Mouse (Mus musculus): ENCODE measurements around the gene Hoxc4. TPM values are rescaled to one million over a fixed set of nuclear protein-coding genes. Genes with fewer than 3 reads are reported as not detected.

Gene Hoxc4
- polyA plus RNA-seq, 1 experiment: 0.99 TPM

DNA sequence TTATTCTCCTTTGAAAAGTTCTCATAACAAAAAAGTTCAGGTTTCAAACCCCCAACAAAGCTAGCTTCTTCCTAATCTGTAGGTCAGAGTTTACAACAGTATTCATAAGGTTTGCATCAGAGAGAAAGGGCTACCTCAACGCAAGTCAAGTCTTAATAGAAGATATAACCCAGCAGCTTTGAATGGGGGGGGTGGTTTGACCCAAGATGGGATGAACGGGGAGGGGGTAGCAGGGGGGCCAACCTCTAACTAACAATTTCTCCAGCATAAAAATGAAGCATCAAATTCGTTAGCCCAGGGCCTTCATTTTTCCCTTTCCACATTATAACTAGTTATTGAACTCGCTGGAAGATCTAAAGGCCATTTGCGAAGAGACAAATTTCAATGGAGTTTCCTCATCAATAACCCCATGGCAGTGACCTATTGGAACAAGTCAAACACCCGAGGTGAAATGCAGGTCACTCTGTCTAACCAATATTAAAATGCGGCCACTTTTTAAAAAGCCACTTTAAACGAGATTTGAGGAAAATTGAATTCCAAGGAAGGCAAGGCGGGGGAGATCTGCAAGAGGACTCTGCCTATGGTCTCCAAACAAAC lies 10.3 kb downstream of the Hoxc4 start:
- no peak for TF ChIP-seq POLR2A (IDR thresholded peaks at IDR 0.05; ENCODE audit: insufficient read depth, low read length)
- TF ChIP-seq CTCF (IDR thresholded peaks at IDR 0.05; ENCODE audit: low read depth, low read length): no peak
- TF ChIP-seq EP300 (IDR thresholded peaks at IDR 0.05; ENCODE audit: insufficient read depth, low read depth, low read length): no peak
- Histone ChIP-seq H3K27me3 (ENCODE audit: control insufficient read depth, insufficient read depth, low read length, poor library complexity, severe bottlenecking) (peaks cover 18% of the 10 kb centered on the region), H3K36me3 (ENCODE audit: control insufficient read depth, insufficient read depth, low read length, poor library complexity, severe bottlenecking) (no peaks in the 10 kb centered on the region), H3K27ac (ENCODE audit: insufficient read depth, low read length) (no peak overlapping the region), H3K4me3 (ENCODE audit: low read depth, low read length) (no peak overlapping the region), H3K9me3 (replicated peaks; ENCODE audit: control insufficient read depth, insufficient read depth, low read length, poor library complexity, severe bottlenecking) (no peaks in the 10 kb centered on the region), H3K9ac (ENCODE audit: low read depth, poor library complexity, severe bottlenecking) (no peak overlapping the region), H3K4me1 (ENCODE audit: control insufficient read depth, insufficient read depth, low read length) (no peaks in the 10 kb centered on the region)

DNA sequence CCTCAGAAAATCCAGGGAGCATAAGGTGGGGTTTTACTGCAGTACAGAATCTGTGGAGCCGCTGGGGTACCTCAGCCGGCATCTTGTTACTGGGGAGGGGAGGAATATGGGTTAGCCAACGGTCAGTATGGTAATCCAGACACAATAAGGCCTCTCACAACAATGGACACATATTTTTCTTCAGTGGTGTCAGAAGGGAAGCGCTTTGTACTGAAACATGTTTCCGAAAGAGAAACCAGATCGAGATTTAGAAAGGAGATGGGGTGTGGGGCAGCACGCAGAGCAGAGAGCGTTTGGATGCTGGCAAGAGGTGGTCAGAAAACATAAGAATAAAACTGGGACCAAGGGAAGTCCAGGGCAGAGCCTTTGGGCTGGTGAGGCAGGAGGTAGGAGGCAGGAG lies 11.4 kb downstream of the Hoxc4 start:
- Histone ChIP-seq H3K4me1 (ENCODE audit: control insufficient read depth, insufficient read depth, low read length) (no peaks in the 10 kb centered on the region), H3K4me3 (ENCODE audit: low read depth, low read length) (no peak overlapping the region), H3K27ac (ENCODE audit: insufficient read depth, low read length) (no peak overlapping the region), H3K27me3 (ENCODE audit: control insufficient read depth, insufficient read depth, low read length, poor library complexity, severe bottlenecking) (peaks cover 18% of the 10 kb centered on the region), H3K9ac (ENCODE audit: low read depth, poor library complexity, severe bottlenecking) (no peak overlapping the region), H3K9me3 (replicated peaks; ENCODE audit: control insufficient read depth, insufficient read depth, low read length, poor library complexity, severe bottlenecking) (no peaks in the 10 kb centered on the region), H3K36me3 (ENCODE audit: control insufficient read depth, insufficient read depth, low read length, poor library complexity, severe bottlenecking) (no peaks in the 10 kb centered on the region)
- no peak for TF ChIP-seq POLR2A (IDR thresholded peaks at IDR 0.05; ENCODE audit: insufficient read depth, low read length)
- TF ChIP-seq CTCF (IDR thresholded peaks at IDR 0.05; ENCODE audit: low read depth, low read length): no peak
- TF ChIP-seq EP300 (IDR thresholded peaks at IDR 0.05; ENCODE audit: insufficient read depth, low read depth, low read length): no peak

DNA sequence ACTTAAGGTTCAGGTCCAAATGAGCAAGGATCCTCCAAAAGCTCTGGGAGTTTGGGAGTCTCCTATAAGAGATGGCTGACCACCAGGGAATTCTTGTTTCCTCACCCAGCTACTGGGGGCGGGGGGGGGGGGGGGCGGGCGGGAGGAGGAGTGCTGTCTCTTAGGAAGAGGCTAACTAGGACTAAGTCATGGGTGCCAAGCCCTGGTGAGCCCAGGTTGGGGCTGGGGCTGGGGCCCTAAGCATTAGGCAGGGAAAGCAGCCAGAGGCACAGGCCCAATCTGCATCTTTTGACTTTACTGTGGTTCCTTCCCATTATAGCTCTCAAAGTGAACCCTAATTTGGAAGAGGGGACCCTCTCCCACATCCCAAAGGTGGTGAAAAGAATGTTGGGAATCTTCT lies 13.4 kb downstream of the Hoxc4 start:
- TF ChIP-seq EP300 (IDR thresholded peaks at IDR 0.05; ENCODE audit: insufficient read depth, low read depth, low read length) (no peak), POLR2A (IDR thresholded peaks at IDR 0.05; ENCODE audit: insufficient read depth, low read length) (no peak), CTCF (IDR thresholded peaks at IDR 0.05; ENCODE audit: low read depth, low read length) (no peak)
- Histone ChIP-seq H3K9ac (ENCODE audit: low read depth, poor library complexity, severe bottlenecking) (no peak overlapping the region), H3K27me3 (ENCODE audit: control insufficient read depth, insufficient read depth, low read length, poor library complexity, severe bottlenecking) (peaks cover 13% of the 10 kb centered on the region), H3K4me3 (ENCODE audit: low read depth, low read length) (no peak overlapping the region), H3K36me3 (ENCODE audit: control insufficient read depth, insufficient read depth, low read length, poor library complexity, severe bottlenecking) (no peaks in the 10 kb centered on the region), H3K4me1 (ENCODE audit: control insufficient read depth, insufficient read depth, low read length) (no peaks in the 10 kb centered on the region), H3K27ac (ENCODE audit: insufficient read depth, low read length) (no peak overlapping the region), H3K9me3 (replicated peaks; ENCODE audit: control insufficient read depth, insufficient read depth, low read length, poor library complexity, severe bottlenecking) (no peaks in the 10 kb centered on the region)

- no peaks in the 10 kb centered on the region for H3K36me3 ChIP-seq (ENCODE audit: control insufficient read depth, insufficient read depth, low read length, poor library complexity, severe bottlenecking)
- no peaks in the 10 kb centered on the region for H3K4me1 ChIP-seq (ENCODE audit: control insufficient read depth, insufficient read depth, low read length)
- H3K4me3 ChIP-seq (ENCODE audit: low read depth, low read length): no peak overlapping the region
- no peak overlapping the region for H3K9ac ChIP-seq (ENCODE audit: low read depth, poor library complexity, severe bottlenecking)
- TF ChIP-seq POLR2A (IDR thresholded peaks at IDR 0.05; ENCODE audit: insufficient read depth, low read length): no peak
- TF ChIP-seq CTCF (IDR thresholded peaks at IDR 0.05; ENCODE audit: low read depth, low read length): no peak
- no peak for TF ChIP-seq EP300 (IDR thresholded peaks at IDR 0.05; ENCODE audit: insufficient read depth, low read depth, low read length)
- peaks cover 13% of the 10 kb centered on the region for H3K27me3 ChIP-seq (ENCODE audit: control insufficient read depth, insufficient read depth, low read length, poor library complexity, severe bottlenecking)
- H3K9me3 ChIP-seq (replicated peaks; ENCODE audit: control insufficient read depth, insufficient read depth, low read length, poor library complexity, severe bottlenecking): no peaks in the 10 kb centered on the region
- H3K27ac ChIP-seq (ENCODE audit: insufficient read depth, low read length): no peak overlapping the region
These were observed 14.2 kb downstream of the Hoxc4 start for GRCm38 (mm10) chr15:103032646-103033575.

DNA sequence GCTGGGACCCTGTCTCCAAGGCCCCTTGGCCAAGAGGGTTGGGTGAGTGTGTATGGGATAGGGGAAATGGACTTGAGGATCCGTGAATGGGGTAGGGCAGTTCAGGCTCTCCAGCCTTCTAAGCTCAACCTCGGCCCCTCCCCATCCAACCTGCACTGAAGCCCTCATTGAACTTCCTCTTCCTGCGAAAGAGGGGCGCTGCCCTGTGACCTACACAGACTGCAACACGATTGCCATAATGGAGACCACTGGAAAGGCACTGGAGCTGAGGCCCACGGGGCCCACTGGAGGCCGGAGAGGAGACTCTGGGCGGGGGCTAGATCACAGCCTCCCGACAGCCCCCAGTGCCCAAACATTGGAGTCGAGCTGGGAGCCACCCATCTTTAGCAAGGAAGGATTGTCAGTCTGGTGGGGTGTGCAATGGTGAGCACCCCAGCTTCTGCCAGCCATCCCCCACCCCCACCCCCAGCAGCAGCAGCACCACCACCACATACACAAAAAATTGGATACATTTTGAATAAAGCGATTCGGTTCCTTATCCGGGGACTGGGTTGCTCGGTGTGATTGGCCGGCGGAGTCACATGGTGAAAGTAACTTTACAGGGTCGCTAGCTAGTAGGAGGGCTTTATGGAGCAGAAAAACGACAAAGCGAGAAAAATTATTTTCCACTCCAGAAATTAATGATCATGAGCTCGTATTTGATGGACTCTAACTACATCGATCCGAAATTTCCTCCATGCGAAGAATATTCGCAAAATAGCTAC lies 15.5 kb downstream of the Hoxc4 start:
- H3K4me3 ChIP-seq (ENCODE audit: low read depth, low read length): peak overlapping the region; percentile 31
- H3K4me1 ChIP-seq (ENCODE audit: control insufficient read depth, insufficient read depth, low read length): no peaks in the 10 kb centered on the region
- no peaks in the 10 kb centered on the region for H3K36me3 ChIP-seq (ENCODE audit: control insufficient read depth, insufficient read depth, low read length, poor library complexity, severe bottlenecking)
- peaks cover 6% of the 10 kb centered on the region; the same call in 1 of the 2 replicates for H3K27me3 ChIP-seq (ENCODE audit: control insufficient read depth, insufficient read depth, low read length, poor library complexity, severe bottlenecking)
- no peaks in the 10 kb centered on the region for H3K9me3 ChIP-seq (replicated peaks; ENCODE audit: control insufficient read depth, insufficient read depth, low read length, poor library complexity, severe bottlenecking)
- peak overlapping the region; percentile 84 for H3K9ac ChIP-seq (ENCODE audit: low read depth, poor library complexity, severe bottlenecking)
- H3K27ac ChIP-seq (ENCODE audit: insufficient read depth, low read length): no peak overlapping the region
- TF ChIP-seq EP300 (IDR thresholded peaks at IDR 0.05; ENCODE audit: insufficient read depth, low read depth, low read length) (no peak), CTCF (IDR thresholded peaks at IDR 0.05; ENCODE audit: low read depth, low read length) (no peak), POLR2A (IDR thresholded peaks at IDR 0.05; ENCODE audit: insufficient read depth, low read length) (no peak)
